Mouse (Mus musculus) CH12.LX (cell line): Measurements from ENCODE around the gene Gp9. TPM values are rescaled to one million over a fixed set of nuclear protein-coding genes. Genes with fewer than 3 reads are reported as not detected.

ENCODE experiments used
- DNase-seq: peaks from one replicate; pipeline ENCODE4 v3.0.0-alpha.2; 2013; ENCODE audit errors: extremely low read depth
- H3K27ac ChIP-seq: 2 replicates; pipeline ENCODE4 v1.5.1; 2012; ENCODE audit warnings: low read depth, mild to moderate bottlenecking, control low read depth, moderate library complexity; ENCODE audit not compliant: insufficient read depth
- H3K27me3 ChIP-seq: replicated peaks from 2 replicates; pipeline ENCODE3; 2012; ENCODE audit warnings: inconsistent platforms
- H3K36me3 ChIP-seq, 2 experiments: replicated peaks in 1 of 2; 2 replicates each; pipeline versions ENCODE3 to v1.6.1; 2012; ENCODE audit warnings: inconsistent platforms in 1 of 2, low read length in 1 of 2, mild to moderate bottlenecking in 1 of 2, mixed read lengths in 1 of 2, moderate library complexity in 1 of 2; ENCODE audit not compliant: control insufficient read depth in 1 of 2, insufficient read depth in 1 of 2
- H3K4me1 ChIP-seq, 2 experiments: 2 replicates each; pipeline ENCODE4 v1.6.1; 2012; ENCODE audit warnings: inconsistent platforms in 1 of 2, moderate library complexity in 1 of 2; ENCODE audit not compliant: insufficient read depth in 2 of 2, control insufficient read depth in 1 of 2
- H3K4me2 ChIP-seq: 2 replicates; pipeline ENCODE4 v1.6.1; 2012; ENCODE audit warnings: low read depth, mild to moderate bottlenecking, control low read depth; ENCODE audit not compliant: poor library complexity, insufficient read depth, severe bottlenecking
- H3K4me3 ChIP-seq, 3 experiments: fragments of 150-350 bp in 1 of 3; sonication (generic) in 1 of 3; replicated peaks in 1 of 3; 2 replicates each; pipeline versions ENCODE3 to v1.5.1; 2011 to 2012; ENCODE audit warnings: low read depth in 2 of 3, low read length in 2 of 3, mild to moderate bottlenecking in 2 of 3, moderate library complexity in 2 of 3, control low read depth in 1 of 3, improper control_type of control experiment in 1 of 3, inconsistent platforms in 1 of 3, mixed read lengths in 1 of 3; ENCODE audit not compliant: poor library complexity in 1 of 3
- H3K79me2 ChIP-seq: replicated peaks from 2 replicates; pipeline ENCODE4 v1.6.1; 2012; ENCODE audit warnings: mild to moderate bottlenecking, moderate library complexity; ENCODE audit not compliant: control insufficient read depth, poor library complexity, insufficient read depth, severe bottlenecking; ENCODE audit errors: extremely low read depth
- H3K9ac ChIP-seq: 2 replicates; pipeline ENCODE4 v1.6.1; 2012; ENCODE audit warnings: low read depth, mild to moderate bottlenecking, control low read depth, moderate library complexity; ENCODE audit not compliant: insufficient read depth
- H3K9me3 ChIP-seq: replicated peaks from 2 replicates; pipeline ENCODE3; 2012; ENCODE audit warnings: low read length, inconsistent platforms, mixed read lengths
- BHLHE40 ChIP-seq: IDR thresholded peaks from 2 replicates; pipeline ENCODE4 v1.6.1; 2011; ENCODE audit warnings: mild to moderate bottlenecking, low read depth, low read length, improper control_type of control experiment
- CHD1 ChIP-seq: IDR thresholded peaks from 2 replicates; pipeline ENCODE4 v1.6.1; 2012; ENCODE audit warnings: low read depth, low read length, improper control_type of control experiment, inconsistent platforms
- ELF1 ChIP-seq: IDR thresholded peaks from 2 replicates; pipeline ENCODE4 v1.6.1; 2014; ENCODE audit warnings: low read depth, mild to moderate bottlenecking, inconsistent platforms, low read length, improper control_type of control experiment
- EP300 ChIP-seq: IDR thresholded peaks from 2 replicates; pipeline ENCODE4 v1.6.1; 2011; ENCODE audit warnings: low read length, improper control_type of control experiment
- ETS1 ChIP-seq: conservative IDR thresholded peaks from 2 replicates; pipeline ENCODE4 v1.6.1; 2012; ENCODE audit warnings: low read depth, mild to moderate bottlenecking, inconsistent platforms, low read length, improper control_type of control experiment, moderate library complexity
- HCFC1 ChIP-seq: IDR thresholded peaks from 2 replicates; pipeline ENCODE4 v1.6.1; 2012; ENCODE audit warnings: low read depth, mild to moderate bottlenecking, inconsistent platforms, low read length, improper control_type of control experiment
- KAT2A ChIP-seq: IDR thresholded peaks from 2 replicates; pipeline ENCODE4 v1.6.1; 2012; ENCODE audit warnings: low read length, improper control_type of control experiment, inconsistent platforms; ENCODE audit not compliant: insufficient replicate concordance
- MAX ChIP-seq: IDR thresholded peaks from 2 replicates; pipeline ENCODE4 v1.6.1; 2011; ENCODE audit warnings: low read length, improper control_type of control experiment
- POLR2A ChIP-seq: IDR thresholded peaks from 2 replicates; pipeline ENCODE4 v1.6.1; 2011; ENCODE audit warnings: low read depth, mild to moderate bottlenecking, improper control_type of control experiment, low read length
- RAD21 ChIP-seq: IDR thresholded peaks from 2 replicates; pipeline ENCODE4 v1.6.1; 2011; ENCODE audit warnings: low read depth, mild to moderate bottlenecking, low read length, improper control_type of control experiment, moderate library complexity
- RCOR1 ChIP-seq: conservative IDR thresholded peaks from 2 replicates; pipeline ENCODE4 v1.6.1; 2012; ENCODE audit warnings: low read depth, mild to moderate bottlenecking, inconsistent platforms, low read length, improper control_type of control experiment
- SMC3 ChIP-seq: IDR thresholded peaks from 2 replicates; pipeline ENCODE4 v1.6.1; 2011; ENCODE audit warnings: low read depth, low read length, improper control_type of control experiment
- TCF12 ChIP-seq: IDR thresholded peaks from 2 replicates; pipeline ENCODE4 v1.6.1; 2014; ENCODE audit warnings: low read depth, mild to moderate bottlenecking, inconsistent platforms, low read length, improper control_type of control experiment
- USF2 ChIP-seq: conservative IDR thresholded peaks from 2 replicates; pipeline ENCODE4 v1.6.1; 2011; ENCODE audit warnings: low read depth, low read length, improper control_type of control experiment
- ZC3H11A ChIP-seq: IDR thresholded peaks from 2 replicates; pipeline ENCODE4 v1.6.1; 2012; ENCODE audit warnings: low read depth, mild to moderate bottlenecking, inconsistent platforms, low read length, improper control_type of control experiment
- ZNF384 ChIP-seq: IDR thresholded peaks from 2 replicates; pipeline ENCODE4 v1.6.1; 2012; ENCODE audit warnings: low read depth, low read length, improper control_type of control experiment, inconsistent platforms
- dilution Hi-C: fragments of 300-500 bp; cut with MboI; formaldehyde crosslinking; loops from 2 replicates; pipeline ENCODE4 v1.14.3; 2020; ENCODE audit warnings: low sequenced_read_pairs; ENCODE audit not compliant: extremely low pct_unique_long_range_greater_than_20kb, extremely low pct_ligation_motif_present
- in situ Hi-C: fragments of 300-500 bp; cut with MboI; formaldehyde crosslinking; loops from 3 replicates; pipeline ENCODE4 v1.14.3; 2019; ENCODE audit warnings: low sequenced_read_pairs, low pct_ligation_motif_present, low pct_unique_long_range_greater_than_20kb, mixed read lengths
- polyA plus RNA-seq: library from polyadenylated mRNA; unstranded; fragments of >175 nt; gene quantifications from 2 replicates; pipeline ENCODE4 v1.2.1, GENCODE M21; 2012; ENCODE audit warnings: low read depth; ENCODE audit not compliant: insufficient read length
- total RNA-seq, 2 experiments: library from RNA; depleted of rRNA; stranded (reverse); fragments of 300-350 nt in 1 of 2; fragments of >200 nt in 1 of 2; gene quantifications; 2 replicates each; pipeline ENCODE4 v1.2.3; 2012 to 2014

Gene Gp9
- total and polyA plus RNA-seq, 3 experiments: not detected

- no peaks in the 10 kb centered on the region for H3K79me2 ChIP-seq
- no peak overlapping the region for H3K4me2 ChIP-seq
- no peak overlapping the region for H3K9ac ChIP-seq
- H3K4me1 ChIP-seq: peaks cover 0 to 10% of the 10 kb centered on the region in 2 experiments; a peak in 2 of 4 replicates
- dilution Hi-C loops: no loop called here
- H3K9me3 ChIP-seq: no peaks in the 10 kb centered on the region
- H3K27ac ChIP-seq: no peak overlapping the region
- H3K27me3 ChIP-seq: no peaks in the 10 kb centered on the region
- in situ Hi-C loops: no loop called here
- peaks cover 38 to 75% of the 10 kb centered on the region in 2 experiments for H3K36me3 ChIP-seq
- TF ChIP-seq TCF12 (no peak), USF2 (no peak), HCFC1 (no peak), ZC3H11A (no peak), MAX (no peak), POLR2A (no peak), EP300 (no peak), KAT2A (no peak), RAD21 (no peak), SMC3 (no peak), BHLHE40 (no peak), ELF1 (no peak), ETS1 (no peak), ZNF384 (no peak)
- no peak overlapping the region for H3K4me3 ChIP-seq
- no peak for DNase-seq
Measured at GRCm38 (mm10) chr6:87795385-87796150, 17.7 kb downstream of the Gp9 start.

- Histone ChIP-seq H3K9ac (no peak overlapping the region), H3K4me3 (no peak overlapping the region), H3K4me2 (no peak overlapping the region), H3K9me3 (no peaks in the 10 kb centered on the region), H3K36me3 (peaks cover 31 to 75% of the 10 kb centered on the region in 2 experiments), H3K4me1 (peaks cover 0 to 10% of the 10 kb centered on the region in 2 experiments; a peak in 2 of 4 replicates), H3K27me3 (no peaks in the 10 kb centered on the region), H3K79me2 (no peaks in the 10 kb centered on the region), H3K27ac (no peak overlapping the region)
- TF ChIP-seq MAX (no peak), CHD1 (no peak), RCOR1 (no peak)
- in situ Hi-C loops (no loop called here), dilution Hi-C loops (no loop called here)
- no peak for DNase-seq
Measured at GRCm38 (mm10) chr6:87796251-87796880, 18.5 kb downstream of the Gp9 start.
